Mouse (Mus musculus) mesoderm, embryonic 11.5 days (tissue): ENCODE data around the gene Slmap.
"Not testable (repeated sequence)": the region's sequence is repeated elsewhere in the genome, so short reads cannot be mapped to it uniquely, and the experiment has no call there.

Experiments
- DNase-seq: peaks from one replicate; pipeline ENCODE4 v3.0.0-alpha.2; 2012; ENCODE audit warnings: low read depth, low spot score

Gene Slmap

GRCm38 (mm10) chr14:26533267-26533666 is 1.5 kb downstream of the Slmap start:
- DNase-seq, result no peak

- no peak for DNase-seq
Measured at GRCm38 (mm10) chr14:26532752-26533151, 2.0 kb downstream of the Slmap start.

- no peak for DNase-seq
Measured at GRCm38 (mm10) chr14:26531410-26532313, 3.1 kb downstream of the Slmap start.

- no peak for DNase-seq
Measured at GRCm38 (mm10) chr14:26530350-26530749, 4.4 kb downstream of the Slmap start.

- DNase-seq, result no peak
Measured at GRCm38 (mm10) chr14:26528296-26528695, 6.4 kb downstream of the Slmap start.

- DNase-seq, result no peak
Measured at GRCm38 (mm10) chr14:26525955-26526354, 8.8 kb downstream of the Slmap start.

- DNase-seq, result no peak
Measured at GRCm38 (mm10) chr14:26523082-26523481, 11.6 kb downstream of the Slmap start.

- DNase-seq, result no peak
Measured at GRCm38 (mm10) chr14:26519831-26520230, 14.9 kb downstream of the Slmap start.

- DNase-seq, result no peak
Measured at GRCm38 (mm10) chr14:26517843-26518242, 16.9 kb downstream of the Slmap start.

GRCm38 (mm10) chr14:26516232-26516631 is 18.5 kb downstream of the Slmap start:
- not testable (repeated sequence) for DNase-seq

GRCm38 (mm10) chr14:26515802-26516201 is 18.9 kb downstream of the Slmap start:
- no peak for DNase-seq

- DNase-seq, result no peak
Measured at GRCm38 (mm10) chr14:26510545-26510944, 24.2 kb downstream of the Slmap start.

- DNase-seq, result no peak
Measured at GRCm38 (mm10) chr14:26508150-26508549, 26.6 kb downstream of the Slmap start.

- no peak for DNase-seq
Measured at GRCm38 (mm10) chr14:26507361-26507760, 27.4 kb downstream of the Slmap start.

- no peak for DNase-seq
Measured at GRCm38 (mm10) chr14:26504541-26504940, 30.2 kb downstream of the Slmap start.

GRCm38 (mm10) chr14:26500136-26500933 is 34.4 kb downstream of the Slmap start:
- DNase-seq, result no peak

GRCm38 (mm10) chr14:26495021-26495420 is 39.7 kb downstream of the Slmap start:
- DNase-seq, result no peak

- DNase-seq, result peak; percentile 77
Measured at GRCm38 (mm10) chr14:26491150-26491549, 43.6 kb downstream of the Slmap start.

GRCm38 (mm10) chr14:26488329-26489020 is 46.3 kb downstream of the Slmap start:
- peak; percentile 37 for DNase-seq

GRCm38 (mm10) chr14:26486416-26487198 is 48.1 kb downstream of the Slmap start:
- DNase-seq, result peak; percentile 60

GRCm38 (mm10) chr14:26481457-26481856 is 53.3 kb downstream of the Slmap start:
- no peak for DNase-seq
